Mouse (Mus musculus): ENCODE data around the gene Ciz1.

The Ciz1 gene

GRCm38 (mm10) chr2:32352151-32353006 lies at the start of gene Ciz1:
Gene Ciz1, plus strand, starts transcription at chr2:32352327.
- in situ Hi-C loops (cut with MboI), result no loop called here

GRCm38 (mm10) chr2:32302952-32303351 lies 49.2 kb upstream of the Ciz1 start:
- in situ Hi-C loops (cut with MboI), result no loop called here

- in situ Hi-C loops (cut with MboI), result no loop called here
These were observed 47.8 kb upstream of the Ciz1 start for GRCm38 (mm10) chr2:32304145-32304832.

- in situ Hi-C loops (cut with MboI), result no loop called here
These were observed 46.5 kb upstream of the Ciz1 start for GRCm38 (mm10) chr2:32305668-32306067.

- in situ Hi-C loops (cut with MboI), result no loop called here
These were observed 46.0 kb upstream of the Ciz1 start for GRCm38 (mm10) chr2:32306176-32306575.

- in situ Hi-C loops (cut with MboI), result no loop called here
These were observed 44.8 kb upstream of the Ciz1 start for GRCm38 (mm10) chr2:32307247-32307798.

GRCm38 (mm10) chr2:32307941-32308760 lies 44.0 kb upstream of the Ciz1 start:
- in situ Hi-C loops (cut with MboI), result no loop called here

GRCm38 (mm10) chr2:32308870-32309568 lies 43.1 kb upstream of the Ciz1 start:
- in situ Hi-C loops (cut with MboI), result no loop called here

GRCm38 (mm10) chr2:32310096-32310845 lies 41.9 kb upstream of the Ciz1 start:
- in situ Hi-C loops (cut with MboI), result no loop called here

GRCm38 (mm10) chr2:32311443-32312317 lies 40.4 kb upstream of the Ciz1 start:
- in situ Hi-C loops (cut with MboI), result no loop called here

- in situ Hi-C loops (cut with MboI), result no loop called here
These were observed 39.7 kb upstream of the Ciz1 start for GRCm38 (mm10) chr2:32312318-32312964.

GRCm38 (mm10) chr2:32314831-32315230 lies 37.3 kb upstream of the Ciz1 start:
- in situ Hi-C loops (cut with MboI), result no loop called here

GRCm38 (mm10) chr2:32315751-32316150 lies 36.4 kb upstream of the Ciz1 start:
- in situ Hi-C loops (cut with MboI), result no loop called here

- in situ Hi-C loops (cut with MboI), result no loop called here
These were observed 35.1 kb upstream of the Ciz1 start for GRCm38 (mm10) chr2:32316887-32317656.

GRCm38 (mm10) chr2:32317791-32318417 lies 34.2 kb upstream of the Ciz1 start:
- in situ Hi-C loops (cut with MboI), result no loop called here

- in situ Hi-C loops (cut with MboI), result no loop called here
These were observed 33.2 kb upstream of the Ciz1 start for GRCm38 (mm10) chr2:32318709-32319585.
